Mouse (Mus musculus) ES-E14 (cell line): ENCODE results near the gene Itga10.

Experiments
- HCFC1 ChIP-seq: IDR thresholded peaks from 2 replicates; pipeline ENCODE4 v1.6.1; 2012; ENCODE audit warnings: low read length, inconsistent platforms, borderline replicate concordance; ENCODE audit not compliant: insufficient read depth
- ZNF384 ChIP-seq: IDR thresholded peaks from 2 replicates; pipeline ENCODE4 v1.6.1; 2012; ENCODE audit warnings: low read depth, low read length, inconsistent platforms

DNA sequence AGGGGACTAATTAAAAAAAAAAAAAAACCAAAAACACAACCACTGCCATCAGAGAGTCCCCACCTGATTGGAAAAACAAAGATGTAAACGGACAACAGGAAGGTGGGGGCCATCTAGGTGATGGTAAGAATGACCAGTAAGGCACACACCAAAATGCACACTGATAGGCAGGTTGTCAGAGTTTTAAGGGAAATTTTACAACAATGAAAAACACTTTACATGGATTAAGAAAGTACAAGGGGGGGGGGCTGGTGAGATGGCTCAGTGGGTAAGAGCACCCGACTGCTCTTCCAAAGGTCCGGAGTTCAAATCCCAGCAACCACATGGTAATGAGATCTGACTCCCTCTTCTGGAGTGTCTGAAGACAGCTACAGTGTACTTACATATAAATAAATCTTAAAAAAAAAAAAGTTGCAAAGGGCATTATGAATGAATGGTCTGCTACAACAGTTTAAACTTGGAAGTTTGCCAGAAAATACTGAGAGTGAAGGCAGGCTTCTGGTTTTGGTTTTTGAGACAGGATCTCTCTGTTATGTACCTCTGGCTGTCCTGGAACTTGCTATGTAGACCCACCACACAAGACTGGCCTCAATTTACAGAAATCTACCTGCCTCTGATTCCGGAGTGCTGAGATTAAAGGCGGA, 23.2 kb downstream of the Itga10 start:
- TF ChIP-seq ZNF384 = no peak
- TF ChIP-seq HCFC1 = no peak
